Mouse (Mus musculus) liver, embryonic 14.5 days (tissue): ENCODE measurements around the gene Gorasp2.

ENCODE experiments used
- CTCF ChIP-seq: IDR thresholded peaks from 2 replicates; pipeline ENCODE4 v1.5.1; 2016; ENCODE audit warnings: antibody characterized with exemption, low read depth, control low read depth
- EP300 ChIP-seq: IDR thresholded peaks from 2 replicates; pipeline ENCODE4 v1.6.1; 2016; ENCODE audit warnings: antibody characterized with exemption, low read depth

DNA sequence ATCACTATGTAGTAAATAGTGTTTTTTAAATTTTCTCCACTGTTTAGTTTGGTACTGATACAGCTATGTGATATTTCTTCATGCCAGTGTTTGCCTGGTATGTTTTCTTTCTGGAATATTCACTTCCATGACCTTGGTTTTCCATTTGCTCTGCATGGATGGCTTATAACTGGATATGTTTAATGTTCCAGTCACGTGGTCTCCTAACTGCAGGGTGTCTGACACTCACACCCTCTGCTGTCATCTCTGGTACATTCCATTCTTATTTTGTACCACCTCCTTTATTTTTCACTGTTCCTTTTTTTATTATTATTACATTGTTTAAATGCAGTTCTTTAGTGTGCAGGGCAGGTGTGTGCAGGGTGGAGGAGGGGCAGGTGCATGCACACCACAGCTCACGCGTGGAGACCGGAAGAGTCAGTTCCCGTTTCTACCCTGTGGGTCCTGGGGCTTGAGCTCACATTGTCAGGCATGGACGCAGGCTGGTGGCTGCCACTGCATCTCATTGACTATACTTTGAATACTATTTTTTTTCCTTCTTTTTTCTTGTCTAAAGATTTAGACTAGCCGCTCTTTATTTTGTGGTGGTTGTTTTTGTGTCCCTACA lies 46.5 kb upstream of the Gorasp2 start:
- TF ChIP-seq CTCF = no peak
- no peak for TF ChIP-seq EP300
